Mouse (Mus musculus): ENCODE measurements around the gene Pilrb1. TPM values are rescaled to one million over a fixed set of nuclear protein-coding genes. Genes with fewer than 3 reads are reported as not detected.
A peak's percentile ranks its signal among the peaks of the same experiment; 100 is the strongest.
"Not testable (repeated sequence)": the region's sequence is repeated elsewhere in the genome, so short reads cannot be mapped to it uniquely, and the experiment has no call there.

Gene Pilrb1
- polyA plus RNA-seq, 1 experiment from 2014 or later: 1.4 TPM

GRCm38 (mm10) chr5:137835966-137836520, 21.9 kb downstream of the Pilrb1 start, which contains the start of gene Pilra:
Gene Pilra, minus strand, starts transcription at chr5:137836281.
- not testable (repeated sequence) for DNase-seq (ENCODE audit: low spot score); H3K9ac ChIP-seq (ENCODE audit: low read length); H3K4me2 ChIP-seq (ENCODE audit: low read length); H3K4me3 ChIP-seq (ENCODE audit: low read depth, low read length); H3K27ac ChIP-seq (ENCODE audit: low read depth); ATAC-seq (replicated peaks; ENCODE audit: low FRiP score, low TSS enrichment, low read depth); H3K27me3 ChIP-seq (replicated peaks; ENCODE audit: control insufficient read depth, insufficient read depth, low read length); H3K4me1 ChIP-seq (replicated peaks; ENCODE audit: control insufficient read depth, insufficient read depth, low read length); H3K9me3 ChIP-seq (ENCODE audit: control insufficient read depth, low read length); H3K36me3 ChIP-seq (ENCODE audit: control insufficient read depth, insufficient read depth, low read length)
- 86% methylated on average over 2 of the region's 2 CpGs for WGBS

GRCm38 (mm10) chr5:137833500-137833899, 24.4 kb downstream of the Pilrb1 start:
- 52% methylated on average over 4 of the region's 4 CpGs for whole genome bisulfite sequencing
- Histone ChIP-seq H3K36me3 (ENCODE audit: control insufficient read depth, insufficient read depth, low read length) (no peaks in the 10 kb centered on the region), H3K9ac (ENCODE audit: low read length) (no peak overlapping the region), H3K27me3 (replicated peaks; ENCODE audit: control insufficient read depth, insufficient read depth, low read length) (no peaks in the 10 kb centered on the region), H3K4me3 (ENCODE audit: low read depth, low read length) (no peak overlapping the region), H3K4me2 (ENCODE audit: low read length) (no peak overlapping the region), H3K9me3 (ENCODE audit: control insufficient read depth, low read length) (no peaks in the 10 kb centered on the region), H3K27ac (ENCODE audit: low read depth) (no peak overlapping the region), H3K4me1 (replicated peaks; ENCODE audit: control insufficient read depth, insufficient read depth, low read length) (no peaks in the 10 kb centered on the region)
- DNase-seq (ENCODE audit: low spot score): no peak
- ATAC-seq (replicated peaks; ENCODE audit: low FRiP score, low TSS enrichment, low read depth): no peak

GRCm38 (mm10) chr5:137831506-137831905, 26.4 kb downstream of the Pilrb1 start:
- H3K36me3 ChIP-seq (ENCODE audit: control insufficient read depth, insufficient read depth, low read length): no peaks in the 10 kb centered on the region
- H3K27me3 ChIP-seq (replicated peaks; ENCODE audit: control insufficient read depth, insufficient read depth, low read length): no peaks in the 10 kb centered on the region
- no peak for ATAC-seq (replicated peaks; ENCODE audit: low FRiP score, low TSS enrichment, low read depth)
- H3K9ac ChIP-seq (ENCODE audit: low read length): no peak overlapping the region
- no peaks in the 10 kb centered on the region for H3K9me3 ChIP-seq (ENCODE audit: control insufficient read depth, low read length)
- H3K4me1 ChIP-seq (replicated peaks; ENCODE audit: control insufficient read depth, insufficient read depth, low read length): no peaks in the 10 kb centered on the region
- H3K4me3 ChIP-seq (ENCODE audit: low read depth, low read length): no peak overlapping the region
- peak; percentile 20 for DNase-seq (ENCODE audit: low spot score)
- no peak overlapping the region for H3K4me2 ChIP-seq (ENCODE audit: low read length)
- WGBS: 71% methylated on average over 6 of the region's 6 CpGs
- H3K27ac ChIP-seq (ENCODE audit: low read depth): no peak overlapping the region

GRCm38 (mm10) chr5:137831106-137831505, 26.8 kb downstream of the Pilrb1 start:
- Histone ChIP-seq H3K27ac (ENCODE audit: low read depth) (no peak overlapping the region), H3K4me1 (replicated peaks; ENCODE audit: control insufficient read depth, insufficient read depth, low read length) (no peaks in the 10 kb centered on the region), H3K9ac (ENCODE audit: low read length) (no peak overlapping the region), H3K4me2 (ENCODE audit: low read length) (no peak overlapping the region), H3K9me3 (ENCODE audit: control insufficient read depth, low read length) (no peaks in the 10 kb centered on the region), H3K36me3 (ENCODE audit: control insufficient read depth, insufficient read depth, low read length) (no peaks in the 10 kb centered on the region), H3K27me3 (replicated peaks; ENCODE audit: control insufficient read depth, insufficient read depth, low read length) (no peaks in the 10 kb centered on the region), H3K4me3 (ENCODE audit: low read depth, low read length) (no peak overlapping the region)
- ATAC-seq (replicated peaks; ENCODE audit: low FRiP score, low TSS enrichment, low read depth): no peak
- WGBS: 85% methylated on average over 4 of the region's 4 CpGs
- no peak for DNase-seq (ENCODE audit: low spot score)

DNA sequence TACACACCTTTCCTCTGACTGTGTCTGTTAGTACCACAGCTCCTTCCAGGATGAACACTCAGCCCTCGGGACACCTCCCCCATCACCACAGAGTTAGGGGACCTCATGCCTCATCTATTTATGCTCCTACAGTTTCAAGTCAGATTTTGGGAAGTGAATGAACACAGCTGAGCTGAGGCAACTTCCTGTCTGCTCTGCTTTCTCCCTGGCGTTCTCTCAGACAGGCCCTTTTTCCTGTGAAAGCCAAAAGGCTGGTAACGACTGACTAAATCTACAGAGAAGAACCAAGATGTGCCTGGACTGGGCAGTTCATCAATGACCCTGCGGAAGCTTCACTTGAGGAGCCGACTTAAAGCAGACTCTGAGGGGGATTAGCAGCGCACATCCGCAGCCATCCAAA, 27.7 kb downstream of the Pilrb1 start:
- Histone ChIP-seq H3K4me1 (replicated peaks; ENCODE audit: control insufficient read depth, insufficient read depth, low read length) (no peaks in the 10 kb centered on the region), H3K4me3 (ENCODE audit: low read depth, low read length) (no peak overlapping the region), H3K27me3 (replicated peaks; ENCODE audit: control insufficient read depth, insufficient read depth, low read length) (no peaks in the 10 kb centered on the region), H3K4me2 (ENCODE audit: low read length) (no peak overlapping the region), H3K9ac (ENCODE audit: low read length) (no peak overlapping the region), H3K9me3 (ENCODE audit: control insufficient read depth, low read length) (no peaks in the 10 kb centered on the region), H3K36me3 (ENCODE audit: control insufficient read depth, insufficient read depth, low read length) (no peaks in the 10 kb centered on the region), H3K27ac (ENCODE audit: low read depth) (peak overlapping the region; percentile 38; the same call in 1 of the 2 replicates)
- WGBS: 68% methylated on average over 7 of the region's 7 CpGs
- ATAC-seq (replicated peaks; ENCODE audit: low FRiP score, low TSS enrichment, low read depth) (no peak), DNase-seq (ENCODE audit: low spot score) (no peak)

DNA sequence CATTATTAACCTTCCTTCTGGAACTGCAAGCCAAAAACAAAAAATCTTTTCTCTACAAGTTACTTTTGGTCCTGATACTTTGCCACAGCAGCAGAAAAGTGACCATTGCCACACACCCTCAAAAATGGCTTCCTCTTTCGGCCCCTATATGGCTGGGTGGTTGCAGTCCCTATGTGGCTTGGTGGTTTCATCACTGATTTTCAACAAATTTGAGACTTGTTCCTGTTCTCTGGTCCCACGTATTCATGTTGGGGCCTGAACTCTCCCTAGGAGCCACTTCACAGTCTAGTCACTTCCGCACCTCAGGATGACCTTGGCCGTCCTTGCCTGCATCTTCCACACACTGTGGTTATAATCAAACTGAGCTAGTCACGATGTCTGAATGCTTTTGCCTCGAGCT, 29.2 kb downstream of the Pilrb1 start:
- no peak for DNase-seq (ENCODE audit: low spot score)
- 82% methylated on average over 6 of the region's 6 CpGs for WGBS
- no peak for ATAC-seq (replicated peaks; ENCODE audit: low FRiP score, low TSS enrichment, low read depth)

GRCm38 (mm10) chr5:137826421-137826820, 31.5 kb downstream of the Pilrb1 start:
- no peak overlapping the region for H3K9ac ChIP-seq (ENCODE audit: low read length)
- no peaks in the 10 kb centered on the region for H3K4me1 ChIP-seq (replicated peaks; ENCODE audit: control insufficient read depth, insufficient read depth, low read length)
- DNase-seq (ENCODE audit: low spot score) (no peak), ATAC-seq (replicated peaks; ENCODE audit: low FRiP score, low TSS enrichment, low read depth) (no peak)
- no peak overlapping the region for H3K4me3 ChIP-seq (ENCODE audit: low read depth, low read length)
- WGBS: 47% methylated on average over 7 of the region's 7 CpGs
- H3K4me2 ChIP-seq (ENCODE audit: low read length): no peak overlapping the region
- no peaks in the 10 kb centered on the region for H3K36me3 ChIP-seq (ENCODE audit: control insufficient read depth, insufficient read depth, low read length)
- no peak overlapping the region for H3K27ac ChIP-seq (ENCODE audit: low read depth)
- H3K9me3 ChIP-seq (ENCODE audit: control insufficient read depth, low read length): no peaks in the 10 kb centered on the region
- H3K27me3 ChIP-seq (replicated peaks; ENCODE audit: control insufficient read depth, insufficient read depth, low read length): no peaks in the 10 kb centered on the region

More for the DNA sequence above, 29.2 kb downstream of the Pilrb1 start:
- Histone ChIP-seq H3K9me3 (ENCODE audit: control insufficient read depth, low read length) (no peaks in the 10 kb centered on the region), H3K9ac (ENCODE audit: low read length) (no peak overlapping the region), H3K27me3 (replicated peaks; ENCODE audit: control insufficient read depth, insufficient read depth, low read length) (no peaks in the 10 kb centered on the region), H3K4me2 (ENCODE audit: low read length) (no peak overlapping the region), H3K27ac (ENCODE audit: low read depth) (no peak overlapping the region), H3K36me3 (ENCODE audit: control insufficient read depth, insufficient read depth, low read length) (no peaks in the 10 kb centered on the region), H3K4me3 (ENCODE audit: low read depth, low read length) (no peak overlapping the region), H3K4me1 (replicated peaks; ENCODE audit: control insufficient read depth, insufficient read depth, low read length) (no peaks in the 10 kb centered on the region)

- ATAC-seq (replicated peaks; ENCODE audit: low FRiP score, low TSS enrichment, low read depth): no peak
- H3K9me3 ChIP-seq (ENCODE audit: control insufficient read depth, low read length): no peaks in the 10 kb centered on the region
- H3K4me3 ChIP-seq (ENCODE audit: low read depth, low read length): no peak overlapping the region
- H3K27me3 ChIP-seq (replicated peaks; ENCODE audit: control insufficient read depth, insufficient read depth, low read length): no peaks in the 10 kb centered on the region
- 79% methylated on average over 2 of the region's 2 CpGs for WGBS
- H3K36me3 ChIP-seq (ENCODE audit: control insufficient read depth, insufficient read depth, low read length): no peaks in the 10 kb centered on the region
- no peak overlapping the region for H3K9ac ChIP-seq (ENCODE audit: low read length)
- H3K4me1 ChIP-seq (replicated peaks; ENCODE audit: control insufficient read depth, insufficient read depth, low read length): no peaks in the 10 kb centered on the region
- no peak overlapping the region for H3K27ac ChIP-seq (ENCODE audit: low read depth)
- no peak overlapping the region for H3K4me2 ChIP-seq (ENCODE audit: low read length)
- no peak for DNase-seq (ENCODE audit: low spot score)
Measured at GRCm38 (mm10) chr5:137825971-137826370, 31.9 kb downstream of the Pilrb1 start.

- H3K4me3 ChIP-seq (ENCODE audit: low read depth, low read length): no peak overlapping the region
- H3K9ac ChIP-seq (ENCODE audit: low read length): no peak overlapping the region
- DNase-seq (ENCODE audit: low spot score) (no peak), ATAC-seq (replicated peaks; ENCODE audit: low FRiP score, low TSS enrichment, low read depth) (no peak)
- no peaks in the 10 kb centered on the region for H3K36me3 ChIP-seq (ENCODE audit: control insufficient read depth, insufficient read depth, low read length)
- 91% methylated on average over 3 of the region's 3 CpGs for WGBS
- no peak overlapping the region for H3K4me2 ChIP-seq (ENCODE audit: low read length)
- no peak overlapping the region for H3K27ac ChIP-seq (ENCODE audit: low read depth)
- no peaks in the 10 kb centered on the region for H3K4me1 ChIP-seq (replicated peaks; ENCODE audit: control insufficient read depth, insufficient read depth, low read length)
- no peaks in the 10 kb centered on the region for H3K27me3 ChIP-seq (replicated peaks; ENCODE audit: control insufficient read depth, insufficient read depth, low read length)
- no peaks in the 10 kb centered on the region for H3K9me3 ChIP-seq (ENCODE audit: control insufficient read depth, low read length)
Measured at GRCm38 (mm10) chr5:137825030-137825429, 32.9 kb downstream of the Pilrb1 start.

Measured in intestine, embryonic 14.5 days (tissue).